In genomic region chr3:159724340-159725119, GRCm38 (mm10) we compare ENCODE assay signal across 9 mouse cellular contexts.
DNase-seq lines count a peak whose midpoint lies in the region; ATAC-seq and TF ChIP-seq lines count a peak whose summit lies in the region.
"Had no signal": no experiment of that assay in that cellular context is flagged by ENCODE, and none has a peak within 500 bp of the region (broad histone marks: within the 10 kb centered on the region; RNA-seq: fewer than 3 reads in every experiment).

No protein-coding gene starts in this region.

- intact Hi-C loops in gastrocnemius, adult 2 months (cut with DNase I), result no loop called here
- intact Hi-C loops in gastrocnemius, postnatal 14 days (cut with DNase I; ENCODE audit: low total_unique reads), result no loop called here

- no peaks in the 10 kb centered on the region for H3K79me2 ChIP-seq in C2C12 (ENCODE audit: control insufficient read depth, insufficient read depth)

- no peak for TF ChIP-seq POLR2A in cortical plate, adult 2 months (IDR thresholded peaks at IDR 0.05; ENCODE audit: extremely low read depth, insufficient read depth, low read length)

- H3K79me3 ChIP-seq in C2C12 (ENCODE audit: low read depth), result no peaks in the 10 kb centered on the region

- no peaks in the 10 kb centered on the region for H3K4me1 ChIP-seq in cortical plate, adult 2 months (ENCODE audit: control insufficient read depth, insufficient read depth, low read length)
- H3K4me1 ChIP-seq: limb, embryonic 15.5 days had no signal

- ATAC-seq in megakaryocyte-erythroid progenitor cell, adult 5-6 weeks (replicated peaks; ENCODE audit: low FRiP score, low TSS enrichment, poor library complexity, severe bottlenecking), result peak; percentile 61

- no peak for DNase-seq in gastrocnemius, adult 2 months
- no peak for DNase-seq in gastrocnemius, postnatal 14 days
- peak; percentile 3 for DNase-seq in kidney, adult 11 months
- no peak for DNase-seq in cerebellum, postnatal 36 days
- no peak for DNase-seq in right cerebral cortex, postnatal 4 days

- no peaks in the 10 kb centered on the region for H3K36me3 ChIP-seq in C2C12 (ENCODE audit: control insufficient read depth, insufficient read depth)
- H3K36me3 ChIP-seq: limb, embryonic 15.5 days had no signal

- H3K4me3 ChIP-seq in gastrocnemius, adult 2 months, result no peak overlapping the region
- no peak overlapping the region for H3K4me3 ChIP-seq in C2C12 (ENCODE audit: insufficient read depth, poor library complexity, severe bottlenecking)
- H3K4me3 ChIP-seq in cortical plate, adult 2 months (ENCODE audit: insufficient read depth, low read length), result no peak overlapping the region
- H3K4me3 ChIP-seq: limb, embryonic 15.5 days had no signal

- TF ChIP-seq CTCF in gastrocnemius, adult 2 months (IDR thresholded peaks at IDR 0.05), result peak; percentile 59
- peak; percentile 29 for TF ChIP-seq CTCF in C2C12 (IDR thresholded peaks at IDR 0.05; ENCODE audit: control insufficient read depth, insufficient read depth, insufficient read length)
- peak; percentile 41 for TF ChIP-seq CTCF in cortical plate, adult 2 months (IDR thresholded peaks at IDR 0.05; ENCODE audit: extremely low read depth, insufficient read depth, low read length)

- no peaks in the 10 kb centered on the region for H3K27me3 ChIP-seq in C2C12 (ENCODE audit: control insufficient read depth, insufficient read depth, insufficient read length)
- H3K27me3 ChIP-seq: limb, embryonic 15.5 days had no signal

- H3ac ChIP-seq in C2C12 (ENCODE audit: control insufficient read depth, insufficient read length, low read depth), result no peak overlapping the region

- H3K27ac ChIP-seq in gastrocnemius, adult 2 months, result no peak overlapping the region
- no peak overlapping the region for H3K27ac ChIP-seq in cortical plate, adult 2 months (ENCODE audit: insufficient read depth, low read length)
- H3K27ac ChIP-seq: limb, embryonic 15.5 days had no signal

TF ChIP-seq in C2C12, 6 proteins besides CTCF, POLR2A, EP300 and RAD21:
- TF ChIP-seq MYOD1 (IDR thresholded peaks at IDR 0.05; ENCODE audit: control insufficient read depth, insufficient read length, low read depth) (no peak), CEBPB (IDR thresholded peaks at IDR 0.05; ENCODE audit: low read depth) (no peak), FOSL1 (IDR thresholded peaks at IDR 0.05; ENCODE audit: insufficient read depth, low read length, poor library complexity, severe bottlenecking) (no peak), MYOG (IDR thresholded peaks at IDR 0.05; ENCODE audit: control insufficient read depth, extremely low read depth, insufficient read length) (no peak), USF1 (IDR thresholded peaks at IDR 0.05; ENCODE audit: low read depth) (no peak), MAX (IDR thresholded peaks at IDR 0.05) (no peak)
